Mouse (Mus musculus) embryo, embryonic 10.5 days (tissue): Measurements from ENCODE around the gene Plekhh1.

Source experiments
- DNase-seq: peaks from one replicate; pipeline ENCODE4 v3.0.0-alpha.2; 2015; ENCODE audit warnings: low spot score

Gene Plekhh1

DNA sequence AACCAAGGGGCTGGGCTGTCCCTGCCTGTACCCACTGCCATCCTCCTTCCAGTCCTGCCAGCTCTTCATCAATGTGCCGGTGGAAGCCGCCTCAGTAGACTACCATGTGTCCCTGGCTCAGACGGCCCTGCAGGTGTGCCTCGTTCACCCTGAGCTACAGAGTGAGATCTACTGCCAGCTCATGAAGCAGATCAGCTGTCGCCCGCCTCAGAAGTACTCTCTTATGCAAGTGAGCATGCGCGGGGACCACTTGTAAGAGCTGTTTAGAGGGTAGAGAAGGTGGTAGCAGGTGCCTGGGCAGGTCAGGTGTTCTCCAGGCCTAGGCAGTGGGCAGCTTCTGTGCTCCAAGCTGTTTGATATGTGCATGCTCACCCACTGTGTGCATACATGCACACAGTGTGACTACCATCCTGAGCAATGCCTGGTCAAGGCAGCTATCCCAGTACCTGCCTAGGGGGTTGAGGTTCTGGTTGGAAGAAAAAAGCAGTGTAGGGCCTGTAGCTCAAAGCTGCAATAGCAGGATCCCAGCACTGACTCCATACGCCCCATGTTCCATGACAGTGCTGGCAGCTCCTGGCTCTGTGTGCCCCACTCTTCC, 41.9 kb downstream of the Plekhh1 start:
- DNase-seq, result no peak

DNA sequence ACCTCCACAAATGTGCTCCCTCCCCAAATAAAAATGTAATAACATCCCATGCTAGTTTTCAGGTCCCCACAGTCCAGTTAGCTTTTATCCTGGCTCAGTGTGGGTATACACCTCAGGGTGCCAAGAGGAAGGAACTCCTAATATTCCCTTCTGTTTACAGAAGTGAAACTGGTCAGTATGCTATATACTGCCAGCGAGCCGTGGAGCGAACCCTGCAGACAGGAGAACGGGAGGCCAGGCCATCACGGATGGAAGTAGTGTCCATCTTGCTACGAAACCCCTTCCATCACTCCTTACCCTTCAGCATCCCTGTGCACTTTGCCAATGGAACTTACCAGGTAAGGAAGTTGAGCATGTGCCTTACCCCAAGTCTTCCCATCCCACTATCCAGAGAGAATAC, 43.6 kb downstream of the Plekhh1 start:
- no peak for DNase-seq

DNA sequence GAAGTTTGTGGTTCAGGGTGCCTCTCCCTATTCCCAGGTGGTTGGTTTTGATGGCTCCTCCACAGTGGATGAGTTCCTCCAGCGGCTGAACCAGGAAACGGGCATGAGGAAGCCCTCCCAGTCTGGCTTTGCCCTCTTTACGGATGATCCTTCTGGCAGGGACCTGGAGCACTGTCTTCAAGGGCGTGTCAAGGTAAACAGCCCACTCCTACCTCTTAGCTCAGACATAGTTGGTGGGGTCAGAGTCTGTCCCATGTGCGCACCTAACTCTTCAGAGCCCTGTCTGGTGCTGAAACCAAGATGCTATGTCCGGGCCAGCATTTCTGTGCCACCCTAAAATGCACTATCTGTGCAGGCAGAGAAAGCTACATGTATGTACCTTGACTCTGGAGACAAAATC, 44.4 kb downstream of the Plekhh1 start:
- no peak for DNase-seq

DNA sequence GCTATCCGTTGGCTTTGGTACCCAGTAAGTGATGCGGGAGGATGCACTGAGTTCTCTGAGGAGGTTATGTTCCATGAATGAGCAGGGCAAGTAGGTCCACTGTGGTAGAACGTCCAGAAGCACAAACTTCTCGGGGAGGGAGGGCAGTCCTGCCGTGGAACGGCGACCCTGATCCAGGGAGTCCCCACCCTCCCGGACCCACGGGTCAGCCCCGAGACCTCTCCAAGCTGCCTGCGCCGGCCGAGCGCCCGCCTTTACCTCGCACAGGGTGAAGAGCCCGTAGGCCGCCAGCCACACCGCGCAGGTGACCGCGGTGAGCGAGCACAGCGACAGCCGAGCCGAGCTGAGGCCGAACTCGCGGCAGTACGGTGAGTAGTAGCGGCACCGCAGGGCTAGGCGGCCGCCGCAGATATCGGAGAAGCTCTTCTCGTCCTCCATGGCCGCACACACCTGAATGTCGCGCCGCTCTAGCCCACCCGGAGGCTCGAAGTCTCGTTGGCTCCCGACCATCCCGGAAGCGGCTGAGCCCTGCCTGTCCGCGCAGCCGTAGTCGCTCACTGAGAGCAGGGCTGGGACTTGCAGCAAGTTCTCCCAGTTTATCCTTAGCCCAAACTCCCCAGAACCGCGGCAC, 60.3 kb downstream of the Plekhh1 start, which contains the start of gene Pigh:
Gene Pigh (minus strand): TSS at position 470 of the 631 bp plus-strand sequence.
- DNase-seq, result peak; percentile 93

GRCm38 (mm10) chr12:79092569-79092968, 63.6 kb downstream of the Plekhh1 start:
- DNase-seq, result peak; percentile 12

- DNase-seq, result peak; percentile 73
These were observed 68.3 kb downstream of the Plekhh1 start for GRCm38 (mm10) chr12:79097106-79097752.

DNA sequence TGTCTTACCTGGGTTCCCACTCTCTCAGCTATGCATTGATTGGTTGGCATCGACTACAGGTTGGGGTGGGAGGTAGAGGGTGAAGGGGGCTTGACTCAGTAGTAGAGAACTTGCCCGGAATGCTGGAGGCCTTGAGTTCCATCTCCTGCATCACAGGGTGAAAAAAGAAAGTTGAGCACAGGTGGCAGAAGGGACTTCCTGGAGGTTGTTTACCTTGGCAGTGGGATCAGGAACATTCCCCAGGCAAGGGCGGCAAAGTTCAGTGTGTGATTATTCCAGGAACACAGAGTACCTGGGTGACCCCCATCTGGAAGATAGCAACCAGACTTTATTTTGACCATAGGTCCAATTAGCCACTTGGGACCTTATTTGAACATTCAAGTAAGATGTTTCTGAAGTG, 74.8 kb downstream of the Plekhh1 start:
- no peak for DNase-seq

GRCm38 (mm10) chr12:79104544-79104943, 75.6 kb downstream of the Plekhh1 start:
- no peak for DNase-seq

- DNase-seq, result no peak
These were observed 76.3 kb downstream of the Plekhh1 start for GRCm38 (mm10) chr12:79105312-79105711.

GRCm38 (mm10) chr12:79118991-79119390, 90.0 kb downstream of the Plekhh1 start:
- no peak for DNase-seq

- DNase-seq, result peak; percentile 65
These were observed 93.9 kb downstream of the Plekhh1 start for GRCm38 (mm10) chr12:79122820-79123219.

- DNase-seq, result peak; percentile 79
These were observed 101.6 kb downstream of the Plekhh1 start, which contains the start of gene Arg2 for GRCm38 (mm10) chr12:79130299-79131177. Arg2 (plus strand) TSS chr12:79130777.
